Mouse (Mus musculus): Measurements from ENCODE around the gene Slc22a20. TPM values are rescaled to one million over a fixed set of nuclear protein-coding genes. Genes with fewer than 3 reads are reported as not detected.
A peak's percentile ranks its signal among the peaks of the same experiment; 100 is the strongest.

Gene Slc22a20
- polyA plus RNA-seq, 1 experiment from 2014 or later: not detected

DNA sequence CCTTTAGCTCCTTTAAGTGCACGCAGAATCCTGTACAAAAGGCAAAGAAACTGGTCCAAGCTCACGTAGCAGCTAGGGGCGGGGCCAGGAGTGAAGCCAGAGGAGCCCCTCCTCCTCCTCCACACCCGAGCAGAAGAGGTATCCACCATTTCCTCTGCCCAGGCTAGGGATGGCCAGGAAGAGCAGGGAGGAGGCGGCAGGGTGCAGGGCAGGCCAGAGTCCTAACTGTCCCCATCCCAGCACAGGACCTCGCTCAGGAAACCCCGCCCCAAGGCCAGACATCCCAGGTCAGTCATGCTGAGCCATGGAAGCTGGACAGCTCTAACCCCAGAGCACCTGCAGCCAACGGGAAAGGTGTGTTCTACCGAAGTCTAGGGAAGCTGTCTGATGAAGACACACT, 64.2 kb downstream of the Slc22a20 start:
- TF ChIP-seq CTCF (IDR thresholded peaks at IDR 0.05; ENCODE audit: low read depth): no peak
- no peak overlapping the region for H3K9ac ChIP-seq (ENCODE audit: low read depth, low read length)
- peak; percentile 64 for DNase-seq (ENCODE audit: low spot score)

More for the DNA sequence above, 64.2 kb downstream of the Slc22a20 start:
- ATAC-seq (replicated peaks; ENCODE audit: low FRiP score, low read depth): no peak
- no peak overlapping the region; the same call in 1 of the 2 replicates for H3K4me3 ChIP-seq (replicated peaks; ENCODE audit: low read depth, low read length)
- peak overlapping the region; percentile 97 for H3K4me2 ChIP-seq (ENCODE audit: low read length)
- H3K36me3 ChIP-seq (ENCODE audit: insufficient read depth, low read length): peaks cover 22% of the 10 kb centered on the region
- H3K9me3 ChIP-seq (replicated peaks; ENCODE audit: low read length): no peaks in the 10 kb centered on the region
- 10% methylated on average over 9 of the region's 9 CpGs for WGBS
- H3K4me1 ChIP-seq (replicated peaks; ENCODE audit: insufficient read depth, low read length): 0 out of 2 replicates have a peak, but pooled peaks cover 22% of the 10 kb centered on the region
- no peaks in the 10 kb centered on the region for H3K27me3 ChIP-seq (ENCODE audit: insufficient read depth, low read length)
- peak overlapping the region; percentile 48; the same call in 1 of the 2 replicates for H3K27ac ChIP-seq

Other genes starting within 250 kb of the Slc22a20 start
- gene Ltbp3, start 245.2 kb downstream of the Slc22a20 start, polyA plus RNA-seq (2015; fragmentation: Nextera tagmentation; extraction: Ambion mirVana): 22.3 and 23.9 TPM in 2 replicates
- 63.5 and 65.1 TPM in 2 replicates for gene Scyl1, start 214.7 kb downstream of the Slc22a20 start, polyA plus RNA-seq (2015; fragmentation: Nextera tagmentation; extraction: Ambion mirVana)
- 31.6 and 35.9 TPM in 2 replicates for gene Frmd8, start 110.9 kb downstream of the Slc22a20 start, polyA plus RNA-seq (2015; fragmentation: Nextera tagmentation; extraction: Ambion mirVana)
- 19.9 and 24.5 TPM in 2 replicates for gene Slc25a45, start 108.3 kb downstream of the Slc22a20 start, polyA plus RNA-seq (2015; fragmentation: Nextera tagmentation; extraction: Ambion mirVana)
- 2.9 and 3.6 TPM in 2 replicates for gene Tigd3, start 92.0 kb downstream of the Slc22a20 start, polyA plus RNA-seq (2015; fragmentation: Nextera tagmentation; extraction: Ambion mirVana)
- gene Dpf2, start 73.1 kb downstream of the Slc22a20 start, polyA plus RNA-seq (2015; fragmentation: Nextera tagmentation; extraction: Ambion mirVana): 108 and 109 TPM in 2 replicates
- 13.2 and 14.2 TPM in 2 replicates for gene Cdc42ep2, start 61.3 kb downstream of the Slc22a20 start, polyA plus RNA-seq (2015; fragmentation: Nextera tagmentation; extraction: Ambion mirVana)
- 39.8 and 40.6 TPM in 2 replicates for gene Pola2, start 21.9 kb downstream of the Slc22a20 start, polyA plus RNA-seq (2015; fragmentation: Nextera tagmentation; extraction: Ambion mirVana)
- 12.9 and 13.5 TPM in 2 replicates for gene Capn1, start 29.8 kb upstream of the Slc22a20 start, polyA plus RNA-seq (2015; fragmentation: Nextera tagmentation; extraction: Ambion mirVana)
- gene Syvn1, start 60.4 kb upstream of the Slc22a20 start, polyA plus RNA-seq (2015; fragmentation: Nextera tagmentation; extraction: Ambion mirVana): 25.0 and 26.8 TPM in 2 replicates
- 66.2 and 69.0 TPM in 2 replicates for gene Mrpl49, start 71.6 kb upstream of the Slc22a20 start, polyA plus RNA-seq (2015; fragmentation: Nextera tagmentation; extraction: Ambion mirVana)
- 940 and 1,050 TPM in 2 replicates for gene Fau, start 71.7 kb upstream of the Slc22a20 start, polyA plus RNA-seq (2015; fragmentation: Nextera tagmentation; extraction: Ambion mirVana)
- 42.3 and 47.6 TPM in 2 replicates for gene Znhit2, start 75.0 kb upstream of the Slc22a20 start, polyA plus RNA-seq (2015; fragmentation: Nextera tagmentation; extraction: Ambion mirVana)
- 17.0 and 19.1 TPM in 2 replicates for gene Tm7sf2, start 82.2 kb upstream of the Slc22a20 start, polyA plus RNA-seq (2015; fragmentation: Nextera tagmentation; extraction: Ambion mirVana)
- gene Vps51, start 91.1 kb upstream of the Slc22a20 start, polyA plus RNA-seq (2015; fragmentation: Nextera tagmentation; extraction: Ambion mirVana): 57.8 and 61.4 TPM in 2 replicates
- gene Tmem262, start 93.9 kb upstream of the Slc22a20 start, polyA plus RNA-seq (2015; fragmentation: Nextera tagmentation; extraction: Ambion mirVana): not detected in 2 replicates
- gene Gm28374, start 96.1 kb upstream of the Slc22a20 start, polyA plus RNA-seq (2015; fragmentation: Nextera tagmentation; extraction: Ambion mirVana): 0.70 and 0.84 TPM in 2 replicates
- 71.7 and 74.3 TPM in 2 replicates for gene Zfpl1, start 98.8 kb upstream of the Slc22a20 start, polyA plus RNA-seq (2015; fragmentation: Nextera tagmentation; extraction: Ambion mirVana)
- 16.1 and 19.4 TPM in 2 replicates for gene Cdca5, start 98.8 kb upstream of the Slc22a20 start, polyA plus RNA-seq (2015; fragmentation: Nextera tagmentation; extraction: Ambion mirVana)
- gene AC131692.1, start 108.3 kb upstream of the Slc22a20 start, polyA plus RNA-seq (2015; fragmentation: Nextera tagmentation; extraction: Ambion mirVana): 0.17 TPM in 1 of 2 replicates, not detected in the other
- 0.17 TPM in 2 replicates for gene Naaladl1, start 119.6 kb upstream of the Slc22a20 start, polyA plus RNA-seq (2015; fragmentation: Nextera tagmentation; extraction: Ambion mirVana)
- gene Sac3d1, start 132.5 kb upstream of the Slc22a20 start, polyA plus RNA-seq (2015; fragmentation: Nextera tagmentation; extraction: Ambion mirVana): 32.0 and 35.9 TPM in 2 replicates
- gene Snx15, start 142.2 kb upstream of the Slc22a20 start, polyA plus RNA-seq (2015; fragmentation: Nextera tagmentation; extraction: Ambion mirVana): 26.5 and 30.0 TPM in 2 replicates
- 0.38 and 0.49 TPM in 2 replicates for gene Batf2, start 154.8 kb upstream of the Slc22a20 start, polyA plus RNA-seq (2015; fragmentation: Nextera tagmentation; extraction: Ambion mirVana)
- 96.1 and 103 TPM in 2 replicates for gene Arl2, start 155.4 kb upstream of the Slc22a20 start, polyA plus RNA-seq (2015; fragmentation: Nextera tagmentation; extraction: Ambion mirVana)
- not detected in 2 replicates for gene Majin, start 198.2 kb upstream of the Slc22a20 start, polyA plus RNA-seq (2015; fragmentation: Nextera tagmentation; extraction: Ambion mirVana)
- 1.6 and 2.1 TPM in 2 replicates for gene Gpha2, start 240.2 kb upstream of the Slc22a20 start, polyA plus RNA-seq (2015; fragmentation: Nextera tagmentation; extraction: Ambion mirVana)
- 19.9 and 20.4 TPM in 2 replicates for gene Ppp2r5b, start 249.7 kb upstream of the Slc22a20 start, polyA plus RNA-seq (2015; fragmentation: Nextera tagmentation; extraction: Ambion mirVana)